Mouse (Mus musculus) embryo, embryonic 9.5 days (tissue): ENCODE data around the gene 1700016C15Rik.
A peak's percentile ranks its signal among the peaks of the same experiment; 100 is the strongest.

ENCODE experiments used
- DNase-seq: peaks from one replicate; pipeline ENCODE4 v3.0.0-alpha.2; 2017; ENCODE audit errors: extremely low spot score

The 1700016C15Rik gene

DNA sequence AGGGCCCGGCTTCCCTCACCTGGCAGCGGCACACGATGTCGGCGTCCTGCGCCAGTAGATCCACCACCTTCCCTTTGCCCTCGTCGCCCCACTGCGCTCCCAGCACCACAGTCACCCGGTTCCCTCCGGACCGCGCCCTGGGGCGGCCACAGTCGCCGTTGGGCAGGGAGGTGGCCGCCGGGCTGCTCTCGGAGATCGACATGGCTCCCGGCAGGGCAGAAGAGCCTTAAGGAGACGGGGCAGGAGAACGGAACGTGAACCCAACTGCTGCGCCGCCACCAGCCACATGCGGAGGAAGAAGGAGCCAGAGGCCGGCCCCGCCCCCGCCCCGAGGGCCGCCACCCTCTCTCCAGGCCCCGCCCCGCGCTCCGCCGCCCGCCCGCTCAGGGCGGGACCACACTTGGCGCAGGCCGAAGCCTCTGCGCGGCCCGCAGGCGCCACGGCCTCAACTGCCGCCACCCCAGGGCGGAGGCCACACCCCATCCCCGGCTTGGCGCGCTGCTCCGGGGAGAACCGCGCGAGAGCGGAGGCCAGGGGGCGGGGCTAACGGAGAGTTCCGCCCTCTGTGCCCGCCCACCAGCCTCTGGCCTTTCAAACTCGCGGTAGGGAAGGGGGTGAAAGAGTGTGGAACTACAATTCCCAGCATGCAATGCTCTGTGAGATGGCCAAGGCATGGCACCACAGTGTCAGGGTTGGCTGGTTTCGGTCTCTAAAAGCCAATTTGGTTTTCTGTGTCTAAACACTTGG is 66.8 kb downstream of the 1700016C15Rik start, which contains the start of gene Adss:
Gene Adss, minus strand, starts transcription at position 319 of the 747 bp plus-strand sequence.
- peak; percentile 99 for DNase-seq

DNA sequence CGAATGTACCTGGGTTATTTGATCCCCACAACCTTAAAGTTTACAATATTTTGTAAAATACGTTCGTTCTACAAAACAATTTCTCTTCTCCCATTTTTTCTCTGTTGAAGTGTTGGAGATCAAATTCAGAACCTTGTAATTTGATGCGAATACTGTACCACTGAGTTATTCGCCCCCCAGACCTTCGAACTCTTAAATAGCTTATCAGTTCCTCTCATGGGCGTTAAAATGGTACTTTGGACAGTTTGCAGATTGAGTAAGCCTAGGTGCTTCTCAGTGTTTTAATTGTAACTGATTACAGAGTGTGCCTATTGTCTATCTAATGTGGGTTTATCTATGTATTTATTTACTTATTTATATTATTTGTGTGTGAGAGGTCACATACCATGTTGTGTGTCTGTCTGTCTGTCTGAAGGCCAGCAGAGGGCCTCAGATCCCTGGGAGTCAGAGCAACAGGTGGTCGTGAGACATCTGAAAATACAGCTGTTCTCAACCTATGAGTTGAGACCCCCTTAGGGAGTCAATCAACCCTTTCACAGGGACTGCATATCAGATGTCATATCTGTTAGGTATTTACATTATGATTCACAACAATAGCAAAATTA is 67.6 kb downstream of the 1700016C15Rik start:
- DNase-seq: peak; percentile 9
